8 mouse cellular contexts compared by ENCODE assay signal in genomic region chr19:38223356-38223904, GRCm38 (mm10). TPM values are rescaled to one million over a fixed set of nuclear protein-coding genes. Genes with fewer than 3 reads are reported as not detected.
A peak's percentile ranks its signal among the peaks of the same experiment; 100 is the strongest.
DNase-seq lines count a peak whose midpoint lies in the region; ATAC-seq and TF ChIP-seq lines count a peak whose summit lies in the region.

No protein-coding gene starts in this region.

- peak overlapping the region; percentile 56 for H3K9ac ChIP-seq in lung, embryonic 14.5 days

- no peaks in the 10 kb centered on the region for H3K9me3 ChIP-seq in lung, embryonic 14.5 days (ENCODE audit: low read depth, low read length)
- H3K9me3 ChIP-seq in hindbrain, embryonic 10.5 days: no peaks in the 10 kb centered on the region

- peak overlapping the region; percentile 90 for H3K27ac ChIP-seq in lung, embryonic 14.5 days (ENCODE audit: low read depth)
- 0 out of 2 replicates have a peak overlapping the region, but pooled peaks have one; percentile 16 for H3K27ac ChIP-seq in brown adipose tissue, adult 24 weeks (replicated peaks; ENCODE audit: low read depth, low read length)
- H3K27ac ChIP-seq in hindbrain, embryonic 10.5 days: peak overlapping the region; percentile 92

- H3K4me1 ChIP-seq in lung, embryonic 14.5 days (ENCODE audit: insufficient read depth): no peaks in the 10 kb centered on the region
- no peaks in the 10 kb centered on the region for H3K4me1 ChIP-seq in brown adipose tissue, adult 24 weeks (ENCODE audit: control insufficient read depth, insufficient read depth, insufficient read length, low read length)
- H3K4me1 ChIP-seq in hindbrain, embryonic 10.5 days (replicated peaks): peaks cover 12% of the 10 kb centered on the region

- no peaks in the 10 kb centered on the region for H3K27me3 ChIP-seq in lung, embryonic 14.5 days (ENCODE audit: insufficient read depth, low read length)
- no peaks in the 10 kb centered on the region for H3K27me3 ChIP-seq in hindbrain, embryonic 10.5 days (ENCODE audit: insufficient read depth, poor library complexity, severe bottlenecking)

- peak; percentile 54 for ATAC-seq in lung, embryonic 14.5 days (ENCODE audit: insufficient read depth)
- peak; percentile 31; the same call in 1 of the 2 replicates for ATAC-seq in megakaryocyte-erythroid progenitor cell, adult 5-6 weeks (replicated peaks; ENCODE audit: low FRiP score, low TSS enrichment, poor library complexity, severe bottlenecking)

- 9% methylated on average over 12 of the region's 12 CpGs for WGBS in lung, embryonic 14.5 days
- WGBS in hindbrain, embryonic 10.5 days: 18% methylated on average over 12 of the region's 12 CpGs

- 0 out of 2 replicates have a peak, but pooled peaks cover 4% of the 10 kb centered on the region for H3K36me3 ChIP-seq in lung, embryonic 14.5 days (ENCODE audit: insufficient read depth)
- H3K36me3 ChIP-seq in hindbrain, embryonic 10.5 days: peaks cover 12% of the 10 kb centered on the region

- H3K4me3 ChIP-seq in lung, embryonic 14.5 days (ENCODE audit: low read depth, low read length): peak overlapping the region; percentile 71
- H3K4me3 ChIP-seq in brown adipose tissue, adult 24 weeks (ENCODE audit: insufficient read depth, low read depth, low read length): peak overlapping the region; percentile 91
- peak overlapping the region; percentile 73 for H3K4me3 ChIP-seq in hindbrain, embryonic 10.5 days

- DNase-seq in lung, embryonic 14.5 days: no peak
- DNase-seq in lung, postnatal 25 days (ENCODE audit: low spot score): no peak
- no peak for DNase-seq in hindbrain, embryonic 10.5 days (ENCODE audit: low spot score)
- no peak for DNase-seq in frontal cortex, postnatal 10 days (ENCODE audit: low spot score in 2 of 2)
- DNase-seq in adrenal gland, postnatal 14 days: no peak
- no peak for DNase-seq in kidney, adult 8-10 months

- TF ChIP-seq CTCF in lung, embryonic 14.5 days (IDR thresholded peaks at IDR 0.05; ENCODE audit: low read depth): no peak

- peak overlapping the region; percentile 75 for H3K4me2 ChIP-seq in lung, embryonic 14.5 days

RNA-seq across cellular contexts. Expression of gene Fra10ac1, which starts 0.5 kb away (rescaled TPM):
- 32.4 and 33.5 TPM in 2 replicates for polyA plus RNA-seq in lung, embryonic 14.5 days (2014; fragmentation: Nextera tagmentation; extraction: Ambion mirVana)
- polyA plus RNA-seq in brown adipose tissue, adult 24 weeks (2012; ENCODE audit: insufficient read depth, insufficient read length, missing spikeins): 25.1 and 26.9 TPM in 2 replicates
- polyA plus RNA-seq in hindbrain, embryonic 10.5 days (2016; fragmentation: Nextera tagmentation; extraction: Ambion mirVana): 41.4 and 43.1 TPM in 2 replicates
- total RNA-seq in megakaryocyte-erythroid progenitor cell, adult 5-6 weeks (2014; fragmentation: Nextera tagmentation): 27.1 and 38.3 TPM in 2 replicates
- 38.5 and 49.8 TPM in 2 replicates for total RNA-seq in megakaryocyte-erythroid progenitor cell, adult 5-6 weeks (2017)
- 18.9 and 23.2 TPM in 2 replicates for total RNA-seq in adrenal gland, postnatal 14 days (2021)

RNA-seq across cellular contexts. Expression of gene Lgi1, which starts 40.9 kb away (rescaled TPM):
- 0.15 TPM in 1 of 2 replicates, not detected in the other for polyA plus RNA-seq in lung, embryonic 14.5 days (2014; fragmentation: Nextera tagmentation; extraction: Ambion mirVana)
- polyA plus RNA-seq in brown adipose tissue, adult 24 weeks (2012; ENCODE audit: insufficient read depth, insufficient read length, missing spikeins): 4.0 and 9.8 TPM in 2 replicates
- 1.1 and 2.2 TPM in 2 replicates for polyA plus RNA-seq in hindbrain, embryonic 10.5 days (2016; fragmentation: Nextera tagmentation; extraction: Ambion mirVana)
- total RNA-seq in megakaryocyte-erythroid progenitor cell, adult 5-6 weeks (2014; fragmentation: Nextera tagmentation): not detected in 2 replicates
- not detected in 2 replicates for total RNA-seq in megakaryocyte-erythroid progenitor cell, adult 5-6 weeks (2017)
- 2.6 and 3.5 TPM in 2 replicates for total RNA-seq in adrenal gland, postnatal 14 days (2021)

Comparison
In these comparisons a context has a peak if more than half of its experiments do, and no peak if none do; other contexts are left out.
1. H3K27ac ChIP-seq: peak in every context shown above with its lines; median percentile 92 in hindbrain, embryonic 10.5 days; 90 in lung, embryonic 14.5 days; 16 in brown adipose tissue, adult 24 weeks.